Mouse (Mus musculus) thymus, adult 2 months (tissue): Measurements from ENCODE around the gene Tmem255b. TPM values are rescaled to one million over a fixed set of nuclear protein-coding genes. Genes with fewer than 3 reads are reported as not detected.

Experiments
- DNase-seq: peaks from one replicate; pipeline ENCODE4 v3.0.0; 2021
- H3K27ac ChIP-seq: fragments of 200-500 bp; 2 replicates; pipeline ENCODE4 v1.5.1; 2012; ENCODE audit warnings: low read length, control low read depth; ENCODE audit not compliant: control insufficient read depth, insufficient read depth
- H3K27me3 ChIP-seq: fragments of 200-500 bp; 2 replicates; pipeline ENCODE4 v1.6.1; 2012; ENCODE audit warnings: mild to moderate bottlenecking, low read length, moderate library complexity, mixed read lengths; ENCODE audit not compliant: control insufficient read depth, insufficient read depth
- H3K36me3 ChIP-seq: fragments of 200-500 bp; 2 replicates; pipeline ENCODE4 v1.6.1; 2012; ENCODE audit warnings: mild to moderate bottlenecking, low read length, moderate library complexity; ENCODE audit not compliant: control insufficient read depth, insufficient read depth
- H3K4me1 ChIP-seq: fragments of 200-500 bp; replicated peaks from 2 replicates; pipeline ENCODE4 v1.6.1; 2012; ENCODE audit warnings: low read length; ENCODE audit not compliant: control insufficient read depth, insufficient read depth
- H3K4me3 ChIP-seq: fragments of 200-500 bp; 2 replicates; pipeline ENCODE4 v1.5.1; 2012; ENCODE audit warnings: mild to moderate bottlenecking, low read length, control low read depth, moderate library complexity; ENCODE audit not compliant: control insufficient read depth, insufficient read depth
- CTCF ChIP-seq: fragments of 200-500 bp; IDR thresholded peaks from 2 replicates; pipeline ENCODE4 v1.5.1; 2012; ENCODE audit warnings: mild to moderate bottlenecking, control low read depth, low read length, moderate library complexity, borderline replicate concordance; ENCODE audit not compliant: control insufficient read depth, poor library complexity, insufficient read depth; ENCODE audit errors: extremely low read depth
- POLR2A ChIP-seq: fragments of 200-500 bp; IDR thresholded peaks from 2 replicates; pipeline ENCODE4 v1.6.1; 2012; ENCODE audit warnings: mild to moderate bottlenecking, low read length, control low read depth, moderate library complexity; ENCODE audit not compliant: control insufficient read depth, poor library complexity, insufficient read depth; ENCODE audit errors: extremely low read depth
- WGBS: fragments of 180-500 bp; shearing (Covaris S2); methylation state at CpG from one replicate; pipeline ENCODE4 v1.1.7; 2018; 5-methylcytosine and 5-hydroxymethylcytosine counted together
- polyA plus RNA-seq: library from polyadenylated mRNA; depleted of rRNA; stranded (reverse); fragments of >200 nt; gene quantifications from 2 replicates; pipeline ENCODE4 v1.2.3, GENCODE M21; 2012; rRNA removed

Gene Tmem255b
- polyA plus RNA-seq, 1 experiment: 5.5 TPM

DNA sequence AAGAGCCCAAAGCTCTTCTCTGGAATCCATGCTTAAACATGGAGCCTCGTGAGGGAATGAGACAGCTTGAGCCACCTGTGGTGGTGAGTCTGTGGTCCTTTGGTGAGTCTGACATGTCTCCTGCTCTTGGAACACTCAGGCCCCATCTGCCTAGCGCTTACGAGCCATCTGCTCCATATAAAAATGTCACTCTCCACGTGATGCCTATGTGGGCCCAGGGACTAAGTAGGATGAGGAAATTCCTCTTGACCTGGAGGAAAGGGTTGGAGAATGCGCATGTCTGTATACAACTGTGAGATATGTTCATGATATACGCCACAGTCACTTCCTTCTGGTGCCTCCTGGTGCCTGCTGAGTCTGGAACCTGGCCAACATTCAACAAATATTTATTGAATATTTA, 77.7 kb downstream of the Tmem255b start:
- no peaks in the 10 kb centered on the region for H3K36me3 ChIP-seq
- H3K27ac ChIP-seq: no peak overlapping the region
- no peaks in the 10 kb centered on the region for H3K27me3 ChIP-seq
- DNase-seq: no peak
- 81% methylated on average over 6 of the region's 6 CpGs for WGBS
- no peaks in the 10 kb centered on the region for H3K4me1 ChIP-seq
- no peak overlapping the region for H3K4me3 ChIP-seq
- TF ChIP-seq POLR2A (no peak), CTCF (no peak)

DNA sequence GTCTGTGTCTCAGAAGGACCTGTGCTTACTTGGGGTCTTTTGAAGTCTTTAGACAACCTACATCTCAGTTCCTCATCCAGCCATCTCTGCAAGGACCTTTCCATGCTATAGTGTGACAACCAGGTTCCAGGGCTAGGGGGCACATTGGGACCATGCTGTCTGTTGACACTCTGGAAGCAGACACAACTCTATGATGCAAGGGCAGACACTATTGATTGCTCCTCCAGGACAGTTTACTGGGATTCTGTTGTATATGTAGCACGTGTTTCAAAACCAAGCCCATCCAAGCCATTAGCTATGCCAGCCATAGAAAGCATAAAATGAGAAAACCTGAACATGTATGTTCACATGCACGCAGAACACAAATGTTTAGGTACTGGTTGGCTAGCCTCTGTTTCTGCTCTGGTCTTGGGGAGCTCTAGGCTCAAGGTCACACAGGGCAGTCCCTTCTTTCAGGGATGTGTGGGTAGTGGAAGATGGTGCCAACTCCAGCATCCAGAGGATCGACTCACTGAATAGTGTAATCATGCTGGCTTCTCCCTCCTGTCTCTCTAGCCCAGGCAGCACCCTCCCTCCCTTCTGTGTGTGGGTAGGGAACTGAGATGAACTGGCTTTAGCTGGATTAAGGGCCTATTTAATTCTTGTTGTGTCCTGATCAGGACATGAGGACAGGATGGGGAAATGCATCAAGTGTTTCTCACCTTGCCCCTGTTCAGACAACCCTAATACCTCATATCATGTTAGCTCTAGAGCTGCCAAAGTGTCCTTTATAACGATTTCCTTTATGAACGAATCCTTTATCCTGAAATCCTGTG, 78.8 kb downstream of the Tmem255b start:
- Histone ChIP-seq H3K27ac (no peak overlapping the region), H3K4me1 (no peaks in the 10 kb centered on the region), H3K4me3 (no peak overlapping the region), H3K36me3 (no peaks in the 10 kb centered on the region), H3K27me3 (no peaks in the 10 kb centered on the region)
- TF ChIP-seq POLR2A (no peak), CTCF (no peak)
- 95% methylated on average over 5 of the region's 5 CpGs for WGBS
- DNase-seq: no peak

GRCm38 (mm10) chr8:13516011-13516442, 81.0 kb downstream of the Tmem255b start:
- H3K36me3 ChIP-seq: no peaks in the 10 kb centered on the region
- 50% methylated on average over 7 of the region's 7 CpGs for WGBS
- no peaks in the 10 kb centered on the region for H3K4me1 ChIP-seq
- H3K27ac ChIP-seq: no peak overlapping the region
- H3K4me3 ChIP-seq: no peak overlapping the region
- DNase-seq: no peak
- H3K27me3 ChIP-seq: no peaks in the 10 kb centered on the region
- no peak for TF ChIP-seq CTCF

DNA sequence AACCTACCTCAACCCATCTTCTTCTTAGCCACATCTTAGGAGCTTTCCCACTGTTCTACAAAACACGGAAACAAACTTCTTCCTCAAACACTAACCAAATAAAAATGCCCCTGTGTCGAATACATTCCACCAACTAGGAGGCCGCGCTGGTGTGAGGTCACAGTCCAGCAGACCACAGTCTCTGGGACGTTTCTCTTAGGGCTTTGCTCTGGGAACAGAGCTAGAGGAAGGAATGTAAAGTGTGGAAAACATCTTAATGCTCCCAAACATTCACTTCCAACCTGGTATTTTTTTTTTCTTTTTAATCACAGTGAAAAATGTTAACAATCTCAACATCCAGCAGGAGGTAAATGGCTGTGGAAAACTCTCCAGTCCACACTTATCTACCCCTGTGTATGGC, 81.7 kb downstream of the Tmem255b start:
- no peak for DNase-seq
- H3K27ac ChIP-seq: no peak overlapping the region
- no peaks in the 10 kb centered on the region for H3K4me1 ChIP-seq
- H3K36me3 ChIP-seq: no peaks in the 10 kb centered on the region
- TF ChIP-seq POLR2A (no peak), CTCF (no peak)
- H3K27me3 ChIP-seq: no peaks in the 10 kb centered on the region
- H3K4me3 ChIP-seq: no peak overlapping the region
- 5% methylated on average over 5 of the region's 5 CpGs for WGBS

DNA sequence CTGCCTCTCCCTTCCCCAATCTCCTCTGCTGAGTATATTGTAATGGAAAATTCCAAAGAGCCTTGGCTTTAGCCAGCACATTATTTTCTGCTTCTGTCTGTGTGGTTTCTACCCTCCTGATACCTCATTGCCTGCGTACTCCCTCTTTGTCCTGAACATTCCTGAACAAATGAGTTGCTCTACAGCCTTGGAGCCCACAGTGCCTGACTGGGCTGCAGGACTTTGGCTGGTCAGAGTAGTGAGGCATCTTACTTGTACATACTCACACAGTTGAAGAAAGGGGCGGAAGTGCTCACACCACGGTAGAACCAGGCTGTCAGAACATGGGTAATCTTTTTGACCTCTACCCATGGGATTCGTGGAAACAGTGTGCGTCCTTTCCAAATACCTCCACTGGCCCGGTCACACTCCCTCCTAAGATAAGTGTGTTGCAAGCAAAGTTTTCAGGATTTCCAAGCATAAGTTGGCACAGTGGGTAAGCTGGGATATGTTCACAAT, 82.3 kb downstream of the Tmem255b start:
- H3K27me3 ChIP-seq: no peaks in the 10 kb centered on the region
- H3K4me1 ChIP-seq: no peaks in the 10 kb centered on the region
- 92% methylated on average over 6 of the region's 6 CpGs for WGBS
- TF ChIP-seq POLR2A (no peak), CTCF (no peak)
- H3K4me3 ChIP-seq: no peak overlapping the region
- DNase-seq: no peak
- no peaks in the 10 kb centered on the region for H3K36me3 ChIP-seq
- H3K27ac ChIP-seq: no peak overlapping the region

Other genes with a start within 250 kb of the Tmem255b start
- gene Grtp1, start 234.6 kb upstream of the Tmem255b start, polyA plus RNA-seq: 1.5 and 1.7 TPM in 2 replicates
- 0.11 and 9.2 TPM in 2 replicates for gene Adprhl1, start 181.0 kb upstream of the Tmem255b start, polyA plus RNA-seq
- 29.4 and 31.2 TPM in 2 replicates for gene Dcun1d2, start 147.1 kb upstream of the Tmem255b start, polyA plus RNA-seq
- gene Tmco3, start 147.0 kb upstream of the Tmem255b start, polyA plus RNA-seq: 16.7 and 22.4 TPM in 2 replicates
- gene Tfdp1, start 96.4 kb upstream of the Tmem255b start, polyA plus RNA-seq: 123 and 141 TPM in 2 replicates
- gene Atp4b, start 38.4 kb upstream of the Tmem255b start, polyA plus RNA-seq: 0.65 and 0.71 TPM in 2 replicates
- 0.05 and 0.09 TPM in 2 replicates for gene Grk1, start 30.1 kb upstream of the Tmem255b start, polyA plus RNA-seq
- 131 and 163 TPM in 2 replicates for gene Gas6, start 59.3 kb downstream of the Tmem255b start, polyA plus RNA-seq
- 0.18 and 0.30 TPM in 2 replicates for gene 1700029H14Rik, start 127.3 kb downstream of the Tmem255b start, polyA plus RNA-seq
- 52.7 and 57.5 TPM in 2 replicates for gene Rasa3, start 242.4 kb downstream of the Tmem255b start, polyA plus RNA-seq